Mouse (Mus musculus): ENCODE results near the gene Nr6a1.

Gene Nr6a1

DNA sequence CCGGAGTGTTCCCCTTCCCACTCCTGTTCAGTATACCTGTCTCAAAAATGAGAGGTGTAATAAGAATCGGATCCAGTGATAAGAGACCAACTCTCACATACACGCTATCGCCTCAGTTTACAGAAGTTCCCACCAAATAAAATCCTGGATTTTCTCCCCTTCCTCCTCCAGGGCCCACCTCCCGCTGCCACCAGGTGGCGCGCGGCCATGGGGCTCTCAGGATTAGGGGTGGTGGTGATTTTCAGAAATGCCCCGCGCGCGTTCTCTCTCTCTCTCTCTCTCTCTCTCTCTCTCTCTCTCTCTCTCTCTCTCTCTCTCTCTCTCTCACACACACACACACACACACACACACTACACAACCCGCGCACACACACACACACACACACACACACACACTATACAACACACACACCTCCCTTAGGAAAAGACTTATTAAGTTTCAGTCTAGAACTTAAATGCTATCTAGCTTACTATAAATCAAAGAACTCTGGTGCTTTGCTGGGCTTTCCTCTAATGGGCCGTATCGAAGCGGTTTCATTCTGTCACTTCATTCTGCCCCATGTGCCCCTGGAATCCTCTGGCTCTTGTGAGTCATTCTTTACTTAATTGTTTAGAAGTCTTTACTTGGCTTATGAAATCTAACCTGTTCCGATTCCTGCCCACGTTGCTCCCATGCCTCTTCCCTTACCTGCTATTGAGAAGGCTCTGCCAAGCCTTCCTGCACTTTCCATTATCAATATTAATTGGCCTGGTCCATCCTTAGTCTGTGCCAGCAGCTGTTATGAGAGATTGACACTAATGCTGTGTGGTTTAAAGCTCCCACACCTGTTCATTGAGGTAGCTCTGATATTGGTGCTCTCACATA is at the start of gene Nr6a1:
Gene Nr6a1, minus strand, starts transcription at position 574 of the 865 bp plus-strand sequence.
- DNase-seq = peak; percentile 44

DNA sequence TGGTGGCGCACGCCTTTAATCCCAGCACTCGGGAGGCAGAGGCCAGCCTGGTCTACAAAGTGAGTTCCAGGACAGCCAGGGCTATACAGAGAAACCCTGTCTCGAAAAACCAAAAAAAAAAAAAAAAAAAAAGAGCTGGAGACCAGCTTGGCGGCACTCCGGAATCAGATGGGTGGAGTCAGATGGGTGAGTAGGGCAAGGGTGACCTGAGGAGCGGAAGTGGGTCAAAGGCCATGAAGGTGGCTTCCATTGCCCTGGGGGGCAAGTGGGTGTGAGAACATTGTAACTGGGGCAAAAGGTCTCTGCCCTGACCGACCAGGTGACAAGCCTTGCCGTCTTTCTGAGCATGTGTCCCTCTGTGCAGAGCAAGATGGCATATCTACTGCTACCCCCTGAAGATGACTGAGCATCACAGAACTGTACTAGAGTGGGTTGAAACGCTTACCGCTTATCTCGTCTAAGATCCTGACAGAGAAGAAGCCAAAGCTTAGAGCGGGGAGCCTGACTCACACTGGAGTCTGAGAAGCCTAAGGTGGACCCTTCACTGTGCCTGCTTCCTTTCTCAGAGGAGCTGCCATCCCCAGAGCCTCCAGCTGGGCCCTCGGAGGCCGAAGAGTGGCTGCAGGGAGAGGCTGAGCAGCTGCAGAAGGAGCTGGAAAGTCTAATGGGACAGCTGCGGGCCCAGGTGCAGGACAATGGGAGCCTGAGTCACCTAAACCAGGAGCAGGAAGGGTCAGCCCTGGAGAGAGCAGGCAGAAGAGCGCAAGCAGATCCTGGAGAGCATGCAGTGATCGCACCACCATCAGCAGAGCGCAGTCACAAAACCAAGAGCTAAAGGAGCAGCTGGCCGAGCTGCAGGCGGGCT is 48.7 kb upstream of the Nr6a1 start:
- no peak for DNase-seq

DNA sequence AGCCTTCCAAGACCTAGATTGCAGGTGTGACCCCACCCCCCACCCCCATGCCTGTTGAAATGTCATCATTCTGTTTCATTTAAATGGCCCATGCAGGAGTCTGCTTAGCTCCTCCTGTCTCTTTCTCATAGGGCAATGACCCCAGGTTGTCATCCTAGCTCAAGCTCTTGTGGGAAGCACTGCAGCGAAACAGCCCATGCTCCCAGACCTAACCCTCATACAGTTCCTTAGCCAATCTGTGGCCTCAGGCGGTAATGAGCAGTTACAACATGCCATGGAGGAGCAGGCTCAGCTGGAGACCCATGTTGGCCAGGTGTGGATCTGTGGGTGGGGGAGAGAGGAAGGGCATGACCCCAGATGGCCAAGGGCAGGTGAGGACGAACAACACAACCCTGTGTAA is 47.7 kb upstream of the Nr6a1 start:
- DNase-seq = no peak

DNA sequence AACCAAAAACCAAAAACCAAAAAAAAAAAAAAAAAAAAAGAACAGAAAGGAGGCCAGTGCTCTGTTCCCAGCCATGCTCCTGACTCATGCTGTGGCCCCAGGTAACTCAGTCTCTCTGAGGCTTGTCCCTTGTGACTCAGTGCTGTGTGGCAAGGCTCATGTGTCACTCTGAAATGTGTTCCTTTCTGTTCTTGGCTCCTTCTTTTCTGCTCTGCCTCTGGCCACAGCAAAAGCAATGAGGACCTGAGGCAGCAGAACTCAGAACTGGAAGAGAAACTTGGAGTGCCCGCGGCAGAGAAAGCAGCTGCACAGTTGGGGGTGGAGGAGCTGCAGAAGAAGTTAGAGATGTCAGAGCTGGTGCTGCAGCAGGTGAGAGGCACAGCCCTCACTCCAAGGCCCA is 46.7 kb upstream of the Nr6a1 start:
- DNase-seq = no peak

DNA sequence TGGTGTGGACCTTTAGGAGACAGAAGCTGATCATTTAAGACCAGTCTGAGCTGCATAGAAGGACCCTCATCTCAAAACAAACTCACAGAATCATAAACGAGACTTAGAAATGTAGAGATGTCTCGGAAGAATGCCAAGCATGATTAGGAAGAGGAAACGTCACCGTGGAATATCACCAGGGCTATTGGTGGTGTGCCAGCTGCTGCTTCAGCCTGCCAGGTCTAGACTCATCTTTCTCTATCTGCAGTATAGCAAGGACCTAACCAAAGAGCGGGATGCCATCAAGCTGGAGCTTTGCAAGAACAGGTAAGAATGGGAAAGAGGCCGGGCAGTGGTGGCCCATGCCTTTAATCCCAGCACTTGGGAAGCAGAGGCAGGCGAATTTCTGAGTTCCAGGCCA is 46.2 kb upstream of the Nr6a1 start:
- DNase-seq = no peak

DNA sequence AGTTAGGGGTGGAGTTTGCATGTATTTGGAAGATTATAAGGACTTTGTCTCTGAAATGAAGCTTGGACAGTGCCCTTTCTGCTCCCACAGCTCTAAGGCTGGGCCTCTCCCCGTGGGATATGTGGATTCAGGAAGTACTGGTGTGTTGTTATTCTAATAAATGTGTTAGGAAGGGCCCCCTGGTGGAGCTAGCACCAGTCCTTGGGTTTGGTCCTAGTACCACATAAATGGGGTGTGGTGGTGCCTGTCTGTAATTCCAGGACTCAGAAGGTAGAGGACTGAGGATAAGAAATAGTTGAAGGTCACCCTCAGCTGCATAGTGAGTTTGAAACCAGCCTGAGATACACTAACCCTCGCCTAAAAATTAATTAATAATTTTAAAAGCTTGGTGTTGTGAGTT is 45.7 kb upstream of the Nr6a1 start:
- no peak for DNase-seq

DNA sequence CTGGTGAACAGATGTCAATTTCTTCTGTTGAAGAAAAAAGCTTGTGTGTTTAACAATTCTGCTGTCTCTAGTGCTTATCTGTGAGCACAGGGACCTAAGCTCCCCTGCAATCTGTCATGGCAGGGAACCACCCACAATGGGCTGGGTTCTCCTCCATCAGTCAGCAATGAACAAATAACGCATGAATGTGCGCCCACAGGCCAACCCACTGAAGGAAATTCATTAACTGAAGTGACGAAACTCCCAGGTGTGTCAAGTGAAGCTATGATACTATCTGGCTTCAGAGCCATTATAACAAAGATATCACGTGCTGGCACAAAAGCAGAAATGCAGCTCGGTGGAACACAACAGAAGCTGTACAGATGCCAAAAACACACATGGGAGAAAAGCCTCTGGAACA is 42.6 kb upstream of the Nr6a1 start:
- no peak for DNase-seq

GRCm38 (mm10) chr2:38969650-38970049 is 42.2 kb upstream of the Nr6a1 start:
- DNase-seq = no peak

- DNase-seq = no peak
These were observed 36.7 kb upstream of the Nr6a1 start for GRCm38 (mm10) chr2:38964198-38964597.

DNA sequence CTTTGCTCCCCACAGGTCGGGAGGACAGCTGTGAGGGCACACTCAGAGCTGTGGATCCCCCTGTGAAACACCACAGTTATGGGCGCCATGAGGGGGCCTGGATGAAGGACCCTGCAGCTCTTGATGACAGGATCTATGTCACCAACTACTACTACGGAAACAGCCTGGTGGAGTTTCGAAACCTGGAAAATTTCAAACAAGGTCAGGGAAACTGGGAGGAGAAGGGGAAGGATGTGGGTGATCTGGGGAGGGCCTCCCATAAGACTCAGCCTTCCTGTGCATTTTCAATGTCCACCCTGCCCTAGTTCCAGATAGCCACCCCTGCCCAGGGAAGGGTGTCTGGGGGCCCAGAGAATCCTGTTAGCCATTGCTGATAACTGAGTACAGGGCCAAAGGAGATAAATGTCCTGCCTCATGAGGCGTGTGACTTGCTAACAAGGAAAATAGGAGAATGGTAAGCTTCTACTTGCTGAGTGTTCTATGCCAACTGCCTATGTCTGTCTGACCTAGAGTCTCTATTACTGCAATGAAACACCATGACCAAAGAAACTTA is 30.3 kb upstream of the Nr6a1 start:
- no peak for DNase-seq

- DNase-seq = no peak
These were observed 28.6 kb upstream of the Nr6a1 start for GRCm38 (mm10) chr2:38956062-38956461.

GRCm38 (mm10) chr2:38953152-38953883 is 25.8 kb upstream of the Nr6a1 start:
- DNase-seq = peak; percentile 33

DNA sequence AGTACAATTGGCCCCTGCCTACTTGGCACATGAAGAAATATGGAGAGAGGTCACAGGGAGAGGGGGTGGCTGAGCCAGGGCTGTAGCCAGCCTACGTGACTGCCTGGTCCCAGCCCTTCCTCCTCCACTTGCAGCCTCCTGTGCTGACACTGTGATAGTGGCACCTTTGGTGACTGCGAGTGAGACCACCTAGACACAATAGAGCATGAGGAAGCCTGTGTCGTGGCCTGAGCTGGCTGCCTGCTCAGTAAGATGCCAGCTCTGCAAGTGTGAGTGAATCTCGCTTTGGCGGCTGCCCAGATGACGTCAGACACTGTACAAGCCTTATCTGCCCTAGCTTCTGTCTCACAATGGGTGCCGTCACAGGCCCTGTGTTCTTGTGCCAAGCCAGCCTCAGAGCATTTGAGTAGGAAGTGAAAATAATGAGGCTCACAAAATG is 22.8 kb upstream of the Nr6a1 start:
- peak; percentile 70 for DNase-seq

DNA sequence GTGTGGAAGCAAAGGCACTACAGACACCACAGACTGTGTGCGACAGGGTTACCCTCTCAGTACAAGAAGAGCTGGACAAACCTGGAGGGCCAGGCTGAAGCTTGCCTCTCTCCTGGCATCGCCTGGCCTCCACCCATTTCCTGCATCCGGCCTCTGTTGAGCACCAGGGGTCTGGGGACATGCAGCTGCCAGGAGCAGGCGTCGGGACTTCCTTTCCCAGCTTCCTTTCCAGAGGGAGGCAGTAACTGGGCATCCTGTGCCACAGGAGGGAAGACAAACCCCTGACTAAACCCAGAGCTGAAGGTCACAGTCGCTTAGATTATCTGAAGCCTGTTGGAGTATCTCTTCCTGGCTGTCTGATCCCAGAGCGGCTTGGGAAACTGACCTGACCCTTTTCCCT is 20.1 kb upstream of the Nr6a1 start:
- no peak for DNase-seq

DNA sequence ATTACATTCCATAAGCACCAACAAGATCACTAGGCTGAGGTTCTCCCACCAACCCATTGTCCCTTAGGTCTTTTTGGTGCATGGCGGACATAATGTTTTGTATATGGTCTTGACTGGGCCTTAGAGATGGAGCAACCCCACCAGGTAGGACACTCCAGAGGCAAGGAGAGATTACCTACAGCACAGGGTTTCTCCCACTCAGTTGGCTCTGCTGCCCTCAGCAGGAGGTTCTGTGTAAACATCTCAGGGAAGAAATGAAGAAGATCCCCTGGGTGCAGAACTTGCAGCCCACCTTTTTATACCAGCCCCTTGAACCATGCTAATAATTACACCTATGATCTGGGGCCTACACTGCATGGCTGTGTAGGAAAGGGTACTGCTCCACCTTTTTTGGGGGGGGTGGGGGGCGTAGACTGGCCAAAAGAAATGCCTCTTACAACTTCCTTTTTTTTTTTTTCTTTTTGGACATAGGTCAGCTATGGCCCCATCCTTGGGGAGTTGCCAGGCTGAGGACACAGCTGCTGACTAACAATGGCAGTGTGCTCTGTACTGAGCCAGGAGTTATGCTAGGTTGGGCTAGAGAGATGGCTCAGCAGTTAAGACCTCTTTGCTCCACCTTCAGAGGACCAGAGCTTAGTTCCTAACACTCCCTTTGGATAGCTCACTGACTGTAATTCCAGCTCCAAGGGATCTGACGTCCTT is 17.1 kb upstream of the Nr6a1 start:
- no peak for DNase-seq

- no peak for DNase-seq
These were observed 16.5 kb upstream of the Nr6a1 start for GRCm38 (mm10) chr2:38943977-38944376.

- no peak for DNase-seq
These were observed 15.7 kb upstream of the Nr6a1 start for GRCm38 (mm10) chr2:38943161-38943560.

DNA sequence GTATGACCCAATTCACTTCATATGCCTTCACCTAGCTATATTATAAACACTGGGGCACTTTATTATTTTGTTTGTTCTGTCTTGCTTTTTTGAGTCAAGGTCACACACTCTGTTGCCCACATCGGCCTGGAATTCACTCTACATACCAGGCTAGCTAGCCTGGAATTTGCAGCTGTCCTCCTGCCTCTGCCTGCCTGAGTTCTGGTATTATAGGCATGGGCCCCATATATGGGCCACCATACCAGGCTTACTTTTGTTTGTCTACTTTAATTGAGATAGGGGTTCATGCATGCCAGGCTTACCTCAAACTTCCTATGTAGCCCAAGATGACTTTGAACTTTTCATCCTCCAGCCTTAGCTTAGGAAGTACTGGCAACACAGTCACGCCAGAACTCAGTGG is 14.4 kb upstream of the Nr6a1 start:
- no peak for DNase-seq

DNA sequence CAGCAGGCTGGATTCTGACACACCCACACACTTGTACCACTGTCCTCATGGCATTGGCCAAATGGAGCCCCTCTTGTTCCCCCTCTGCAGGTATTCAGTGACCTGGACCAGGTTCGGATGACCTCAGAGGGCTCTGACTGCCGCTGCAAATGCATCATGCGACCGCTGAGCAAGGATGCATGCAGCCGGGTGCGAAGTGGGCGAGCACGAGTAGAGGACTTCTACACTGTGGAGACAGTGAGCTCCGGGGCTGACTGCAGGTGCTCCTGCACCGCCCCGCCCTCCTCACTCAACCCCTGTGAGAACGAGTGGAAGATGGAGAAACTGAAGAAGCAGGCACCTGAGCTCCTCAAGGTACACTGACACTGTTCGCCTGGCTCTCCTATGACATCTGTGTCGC is 13.9 kb upstream of the Nr6a1 start:
- DNase-seq = no peak

DNA sequence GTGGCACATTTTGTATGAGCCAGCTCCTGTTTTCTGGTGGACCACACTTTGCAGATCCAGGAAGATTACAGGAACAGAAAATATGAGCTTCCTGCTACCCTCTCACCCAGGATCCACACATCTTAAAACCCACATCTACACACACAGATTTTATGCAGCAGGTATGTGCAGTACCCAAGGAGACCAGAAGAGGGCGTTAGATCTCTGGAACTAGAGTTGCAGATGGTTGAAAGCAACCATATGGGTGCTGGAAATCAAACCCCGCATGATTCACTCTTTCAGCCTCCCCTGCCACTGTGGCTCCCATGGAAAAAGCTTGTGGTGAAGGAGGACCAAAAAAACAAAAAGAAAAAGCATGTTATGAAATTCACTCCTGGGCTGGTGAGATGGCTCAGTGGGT is 11.6 kb upstream of the Nr6a1 start:
- no peak for DNase-seq

- DNase-seq = no peak
These were observed 10.5 kb upstream of the Nr6a1 start for GRCm38 (mm10) chr2:38938007-38938406.

- DNase-seq = no peak
These were observed 9.9 kb upstream of the Nr6a1 start for GRCm38 (mm10) chr2:38937396-38937795.

Data from right cerebral cortex, postnatal 25 days (tissue).